Mouse (Mus musculus) spleen, postnatal 4 days (tissue): Measurements from ENCODE around the gene Spata31d1b.
"Not testable (repeated sequence)": the region's sequence is repeated elsewhere in the genome, so short reads cannot be mapped to it uniquely, and the experiment has no call there.

ENCODE experiments used
- DNase-seq, 2 experiments: peaks; one replicate each; pipeline ENCODE4 v3.0.0; 2022; ENCODE audit warnings: low spot score in 2 of 2

Spata31d1b gene

GRCm38 (mm10) chr13:59711984-59712383 is at the start of gene Spata31d1b:
Gene Spata31d1b, plus strand, starts transcription at chr13:59712284.
- DNase-seq = not testable (repeated sequence)

GRCm38 (mm10) chr13:59663939-59664712 is 48.0 kb upstream of the Spata31d1b start:
- DNase-seq = no peak

- DNase-seq = no peak
Measured at GRCm38 (mm10) chr13:59667763-59668162, 44.3 kb upstream of the Spata31d1b start.

- DNase-seq = peak; percentile 72 to 83
Measured at GRCm38 (mm10) chr13:59668501-59669093, 43.5 kb upstream of the Spata31d1b start.

- no peak for DNase-seq
Measured at GRCm38 (mm10) chr13:59669946-59670345, 42.1 kb upstream of the Spata31d1b start.

- no peak for DNase-seq
Measured at GRCm38 (mm10) chr13:59671521-59671920, 40.6 kb upstream of the Spata31d1b start.

GRCm38 (mm10) chr13:59672248-59672647 is 39.8 kb upstream of the Spata31d1b start:
- DNase-seq = no peak

- no peak for DNase-seq
Measured at GRCm38 (mm10) chr13:59673597-59673996, 38.5 kb upstream of the Spata31d1b start.

- DNase-seq = no peak
Measured at GRCm38 (mm10) chr13:59674215-59674614, 37.9 kb upstream of the Spata31d1b start.

GRCm38 (mm10) chr13:59674761-59675150 is 37.3 kb upstream of the Spata31d1b start:
- DNase-seq = peak in 1 of 2 experiments; percentile 72

- DNase-seq = peak; percentile 72 to 87
Measured at GRCm38 (mm10) chr13:59675151-59676011, 36.7 kb upstream of the Spata31d1b start, which contains the start of gene Golm1. Gene Golm1, minus strand, starts transcription at chr13:59675811.

- no peak for DNase-seq
Measured at GRCm38 (mm10) chr13:59676316-59677229, 35.5 kb upstream of the Spata31d1b start.

- no peak for DNase-seq
Measured at GRCm38 (mm10) chr13:59679306-59679705, 32.8 kb upstream of the Spata31d1b start.

GRCm38 (mm10) chr13:59679908-59680307 is 32.2 kb upstream of the Spata31d1b start:
- no peak for DNase-seq

GRCm38 (mm10) chr13:59682629-59683028 is 29.5 kb upstream of the Spata31d1b start:
- DNase-seq = no peak

GRCm38 (mm10) chr13:59685236-59685635 is 26.8 kb upstream of the Spata31d1b start:
- no peak for DNase-seq

- DNase-seq = no peak
Measured at GRCm38 (mm10) chr13:59688338-59688770, 23.7 kb upstream of the Spata31d1b start.

- DNase-seq = no peak
Measured at GRCm38 (mm10) chr13:59689313-59689712, 22.8 kb upstream of the Spata31d1b start.

- DNase-seq = no peak
Measured at GRCm38 (mm10) chr13:59689843-59690242, 22.2 kb upstream of the Spata31d1b start.

- DNase-seq = no peak
Measured at GRCm38 (mm10) chr13:59690576-59690975, 21.5 kb upstream of the Spata31d1b start.

GRCm38 (mm10) chr13:59691478-59691877 is 20.6 kb upstream of the Spata31d1b start:
- no peak for DNase-seq
